Mouse (Mus musculus): ENCODE measurements around the gene Sorbs2. TPM values are rescaled to one million over a fixed set of nuclear protein-coding genes. Genes with fewer than 3 reads are reported as not detected.

Sorbs2 gene
- total RNA-seq, 4 experiments from 2014 or later = 263 to 309 (median 284) TPM

- DNase-seq (ENCODE audit: low spot score in 2 of 2) = no peak
These were observed 114.1 kb downstream of the Sorbs2 start for GRCm38 (mm10) chr8:45621576-45622178.

GRCm38 (mm10) chr8:45626406-45626805 is 118.8 kb downstream of the Sorbs2 start:
- no peak for DNase-seq (ENCODE audit: low spot score in 2 of 2)

GRCm38 (mm10) chr8:45627246-45628241 is 120.0 kb downstream of the Sorbs2 start:
- DNase-seq (ENCODE audit: low spot score in 2 of 2) = peak; percentile 62 to 85

GRCm38 (mm10) chr8:45628421-45629065 is 121.0 kb downstream of the Sorbs2 start:
- no peak for DNase-seq (ENCODE audit: low spot score in 2 of 2)

GRCm38 (mm10) chr8:45629066-45629430 is 121.5 kb downstream of the Sorbs2 start:
- DNase-seq (ENCODE audit: low spot score in 2 of 2) = no peak

GRCm38 (mm10) chr8:45631023-45631422 is 123.4 kb downstream of the Sorbs2 start:
- DNase-seq (ENCODE audit: low spot score in 2 of 2) = no peak

GRCm38 (mm10) chr8:45635155-45635554 is 127.6 kb downstream of the Sorbs2 start:
- DNase-seq (ENCODE audit: low spot score in 2 of 2) = no peak

- DNase-seq (ENCODE audit: low spot score in 2 of 2) = no peak
These were observed 130.2 kb downstream of the Sorbs2 start for GRCm38 (mm10) chr8:45637745-45638144.

GRCm38 (mm10) chr8:45639444-45639843 is 131.9 kb downstream of the Sorbs2 start:
- DNase-seq (ENCODE audit: low spot score in 2 of 2) = no peak

GRCm38 (mm10) chr8:45644651-45645050 is 137.1 kb downstream of the Sorbs2 start:
- no peak for DNase-seq (ENCODE audit: low spot score in 2 of 2)

- DNase-seq (ENCODE audit: low spot score in 2 of 2) = no peak
These were observed 141.5 kb downstream of the Sorbs2 start for GRCm38 (mm10) chr8:45649063-45649462.

- DNase-seq (ENCODE audit: low spot score in 2 of 2) = no peak
These were observed 142.4 kb downstream of the Sorbs2 start for GRCm38 (mm10) chr8:45649966-45650365.

- DNase-seq (ENCODE audit: low spot score in 2 of 2) = no peak
These were observed 150.4 kb downstream of the Sorbs2 start for GRCm38 (mm10) chr8:45658021-45658420.

GRCm38 (mm10) chr8:45658458-45659325 is 151.1 kb downstream of the Sorbs2 start:
- DNase-seq (ENCODE audit: low spot score in 2 of 2) = no peak

GRCm38 (mm10) chr8:45659473-45659872 is 151.9 kb downstream of the Sorbs2 start:
- DNase-seq (ENCODE audit: low spot score in 2 of 2) = no peak

- DNase-seq (ENCODE audit: low spot score in 2 of 2) = no peak
These were observed 153.0 kb downstream of the Sorbs2 start for GRCm38 (mm10) chr8:45660570-45660969.

- no peak for DNase-seq (ENCODE audit: low spot score in 2 of 2)
These were observed 154.0 kb downstream of the Sorbs2 start for GRCm38 (mm10) chr8:45661605-45662004.

- no peak for DNase-seq (ENCODE audit: low spot score in 2 of 2)
These were observed 158.6 kb downstream of the Sorbs2 start for GRCm38 (mm10) chr8:45666221-45666620.

GRCm38 (mm10) chr8:45673149-45673548 is 165.6 kb downstream of the Sorbs2 start:
- no peak for DNase-seq (ENCODE audit: low spot score in 2 of 2)

GRCm38 (mm10) chr8:45675821-45676279 is 168.3 kb downstream of the Sorbs2 start:
- DNase-seq (ENCODE audit: low spot score in 2 of 2) = no peak
